In the genomic region with DNA sequence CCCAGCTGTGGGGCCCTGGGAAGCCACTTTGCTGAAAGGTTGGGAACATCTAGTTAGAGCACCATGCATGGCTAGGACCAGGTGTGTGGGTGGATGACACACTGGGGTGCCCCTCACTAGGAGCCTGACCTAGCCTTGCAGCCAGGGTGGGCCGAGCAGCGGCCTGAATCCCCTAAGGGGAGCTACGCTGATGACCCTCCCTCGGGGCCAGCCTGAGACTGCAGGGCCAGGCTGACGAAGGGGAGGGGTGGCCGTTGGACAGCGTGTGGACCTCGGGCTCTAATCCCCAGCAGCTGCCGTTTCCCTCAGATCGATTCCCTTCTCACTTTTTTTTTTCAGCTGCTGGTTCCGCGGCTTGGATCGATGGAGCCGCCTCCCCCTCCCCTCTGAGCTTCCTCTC, we compare ENCODE assay signal across 1 mouse cellular context.
TF ChIP-seq lines count a peak whose summit lies in the region.

No protein-coding gene starts in this region.

TF ChIP-seq in MEL, 35 proteins besides CTCF, POLR2A, EP300 and RAD21:
- TF ChIP-seq HCFC1 (IDR thresholded peaks at IDR 0.05; ENCODE audit: low read depth, low read length) (no peak), SIN3A (IDR thresholded peaks at IDR 0.05; ENCODE audit: low read length) (no peak), POLR2AphosphoS2 (IDR thresholded peaks at IDR 0.05; ENCODE audit: low read length) (no peak), GATA1 (IDR thresholded peaks at IDR 0.05; ENCODE audit: low read depth, low read length) (no peak), MAFK (IDR thresholded peaks at IDR 0.05; ENCODE audit: borderline replicate concordance, low read depth, low read length) (no peak), ETS1 (IDR thresholded peaks at IDR 0.05; ENCODE audit: low read depth, low read length) (no peak), UBTF (IDR thresholded peaks at IDR 0.05; ENCODE audit: borderline replicate concordance, insufficient read depth, low read depth, low read length) (no peak), MEF2A (IDR thresholded peaks at IDR 0.05; ENCODE audit: extremely low read depth, insufficient replicate concordance, low read depth, low read length, poor library complexity, severe bottlenecking) (no peak), E2F4 (IDR thresholded peaks at IDR 0.05; ENCODE audit: borderline replicate concordance, low read depth, low read length) (no peak), CHD1 (IDR thresholded peaks at IDR 0.05; ENCODE audit: low read depth, low read length) (no peak), TBP (IDR thresholded peaks at IDR 0.05; ENCODE audit: low read depth, low read length) (no peak), JUND (IDR thresholded peaks at IDR 0.05; ENCODE audit: low read depth, low read length) (no peak), ZC3H11A (IDR thresholded peaks at IDR 0.05; ENCODE audit: low read depth, low read length) (no peak), GABPA (IDR thresholded peaks at IDR 0.05; ENCODE audit: low read depth, low read length) (no peak), MYC (IDR thresholded peaks at IDR 0.05; ENCODE audit: low read depth, low read length) (no peak)
